Mouse (Mus musculus): ENCODE measurements at regions not wholly inside any gene's neighbourhood (a gene's known extent, or its start where the extent isn't known, plus 50 kb on each side); places are given as distances from the start of the nearest gene placed in this dataset.

- no peak overlapping the region for H3K4me3 ChIP-seq (ENCODE audit: low read depth, low read length)
- no peak for TF ChIP-seq CTCF (IDR thresholded peaks at IDR 0.05)
- no peaks in the 10 kb centered on the region for H3K4me1 ChIP-seq (ENCODE audit: insufficient read depth, low read length)
- no peaks in the 10 kb centered on the region for H3K36me3 ChIP-seq (ENCODE audit: insufficient read depth, low read length)
- no peak for DNase-seq (ENCODE audit: low spot score)
- H3K27ac ChIP-seq (ENCODE audit: low read depth, low read length): no peak overlapping the region
- no peak overlapping the region for H3K9ac ChIP-seq (replicated peaks; ENCODE audit: low read length, poor library complexity, severe bottlenecking)
- H3K9me3 ChIP-seq (ENCODE audit: low read length): no peaks in the 10 kb centered on the region
- 92% methylated on average over 2 of the region's 2 CpGs for WGBS
- H3K27me3 ChIP-seq (ENCODE audit: insufficient read depth, low read length): no peaks in the 10 kb centered on the region
- no peak for ATAC-seq (ENCODE audit: low FRiP score)
- H3K4me2 ChIP-seq (ENCODE audit: low read depth, low read length, poor library complexity, severe bottlenecking): no peak overlapping the region
Observed at GRCm38 (mm10) chr9:30592601-30593000, 165.7 kb downstream of the Snx19 start.

- Histone ChIP-seq H3K9ac (replicated peaks; ENCODE audit: low read length, poor library complexity, severe bottlenecking) (no peak overlapping the region), H3K27me3 (ENCODE audit: insufficient read depth, low read length) (no peaks in the 10 kb centered on the region), H3K4me2 (ENCODE audit: low read depth, low read length, poor library complexity, severe bottlenecking) (no peak overlapping the region), H3K36me3 (ENCODE audit: insufficient read depth, low read length) (no peaks in the 10 kb centered on the region), H3K4me3 (ENCODE audit: low read depth, low read length) (no peak overlapping the region), H3K9me3 (ENCODE audit: low read length) (no peaks in the 10 kb centered on the region), H3K4me1 (ENCODE audit: insufficient read depth, low read length) (no peaks in the 10 kb centered on the region), H3K27ac (ENCODE audit: low read depth, low read length) (no peak overlapping the region)
- no peak for ATAC-seq (ENCODE audit: low FRiP score)
- no peak for DNase-seq (ENCODE audit: low spot score)
- WGBS: 81% methylated on average over 5 of the region's 5 CpGs
- TF ChIP-seq CTCF (IDR thresholded peaks at IDR 0.05): no peak
Observed at GRCm38 (mm10) chr9:30591246-30591645, 164.3 kb downstream of the Snx19 start.

DNA sequence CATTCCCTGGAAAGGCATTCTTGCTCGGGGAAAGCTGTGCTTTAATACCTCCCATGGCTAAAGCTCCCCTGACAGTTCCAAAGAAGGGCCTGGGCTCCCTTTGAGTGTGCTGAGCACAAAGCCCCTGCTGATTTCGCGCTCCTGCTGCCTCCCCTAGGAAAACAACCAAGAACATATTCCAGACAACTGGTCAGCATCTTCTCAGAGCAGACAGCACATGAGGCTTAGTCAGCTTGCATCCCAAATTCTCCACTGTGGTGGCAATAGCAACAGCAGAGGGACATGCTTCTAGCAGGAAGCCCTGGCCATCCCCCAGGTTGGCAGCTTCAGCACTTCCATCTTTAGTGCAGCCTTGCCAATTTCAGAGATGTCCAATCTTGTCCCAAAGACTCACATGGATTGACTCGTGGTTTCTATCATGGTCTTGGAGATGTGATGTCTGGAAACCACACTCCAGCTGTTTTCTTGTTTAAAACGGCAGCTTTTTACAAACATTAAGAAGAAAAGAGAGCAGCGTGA, 163.8 kb downstream of the Snx19 start:
- H3K9ac ChIP-seq (replicated peaks; ENCODE audit: low read length, poor library complexity, severe bottlenecking): no peak overlapping the region
- no peak overlapping the region for H3K4me2 ChIP-seq (ENCODE audit: low read depth, low read length, poor library complexity, severe bottlenecking)
- no peak overlapping the region for H3K4me3 ChIP-seq (ENCODE audit: low read depth, low read length)
- no peaks in the 10 kb centered on the region for H3K4me1 ChIP-seq (ENCODE audit: insufficient read depth, low read length)
- no peaks in the 10 kb centered on the region for H3K9me3 ChIP-seq (ENCODE audit: low read length)
- no peaks in the 10 kb centered on the region for H3K27me3 ChIP-seq (ENCODE audit: insufficient read depth, low read length)
- whole genome bisulfite sequencing: 51% methylated on average over 6 of the region's 6 CpGs
- TF ChIP-seq CTCF (IDR thresholded peaks at IDR 0.05): no peak
- ATAC-seq (ENCODE audit: low FRiP score): no peak
- no peak overlapping the region for H3K27ac ChIP-seq (ENCODE audit: low read depth, low read length)
- H3K36me3 ChIP-seq (ENCODE audit: insufficient read depth, low read length): no peaks in the 10 kb centered on the region
- DNase-seq (ENCODE audit: low spot score): no peak

DNA sequence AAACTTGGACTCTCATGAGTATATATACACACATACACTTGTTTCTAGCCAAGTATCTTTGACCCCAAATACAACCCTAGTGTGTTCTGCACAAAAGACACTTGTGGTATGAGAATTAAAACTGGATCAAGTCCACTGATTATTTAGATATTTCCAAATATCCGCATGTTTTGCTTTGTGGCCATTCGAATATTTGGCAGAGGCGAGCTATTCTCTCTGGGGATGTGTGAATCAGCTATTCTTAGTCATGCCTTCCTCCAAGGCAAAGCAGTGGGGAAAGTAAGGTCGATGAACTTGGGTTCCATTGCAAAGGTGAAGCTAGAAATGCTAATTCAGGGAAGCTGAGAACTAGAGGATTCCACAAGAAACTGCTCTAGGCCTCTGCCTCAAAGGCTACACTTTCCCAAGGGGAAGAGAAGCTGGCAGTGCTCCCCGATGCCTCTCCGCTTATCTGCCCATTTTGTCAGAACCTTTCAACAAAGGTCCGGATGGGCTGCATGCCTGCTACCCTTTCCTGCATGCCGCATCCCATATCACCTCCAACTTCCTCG, 154.4 kb downstream of the Snx19 start:
- 91% methylated on average over 9 of the region's 9 CpGs for WGBS
- Histone ChIP-seq H3K9me3 (ENCODE audit: low read length) (no peaks in the 10 kb centered on the region), H3K4me3 (ENCODE audit: low read depth, low read length) (no peak overlapping the region), H3K4me2 (ENCODE audit: low read depth, low read length, poor library complexity, severe bottlenecking) (no peak overlapping the region), H3K4me1 (ENCODE audit: insufficient read depth, low read length) (no peaks in the 10 kb centered on the region), H3K36me3 (ENCODE audit: insufficient read depth, low read length) (no peaks in the 10 kb centered on the region), H3K27me3 (ENCODE audit: insufficient read depth, low read length) (no peaks in the 10 kb centered on the region), H3K27ac (ENCODE audit: low read depth, low read length) (no peak overlapping the region), H3K9ac (replicated peaks; ENCODE audit: low read length, poor library complexity, severe bottlenecking) (no peak overlapping the region)
- no peak for TF ChIP-seq CTCF (IDR thresholded peaks at IDR 0.05)
- no peak for DNase-seq (ENCODE audit: low spot score)
- ATAC-seq (ENCODE audit: low FRiP score): no peak

GRCm38 (mm10) chr9:30580500-30580899, 153.6 kb downstream of the Snx19 start:
- Histone ChIP-seq H3K27ac (ENCODE audit: low read depth, low read length) (no peak overlapping the region), H3K9me3 (ENCODE audit: low read length) (no peaks in the 10 kb centered on the region), H3K4me2 (ENCODE audit: low read depth, low read length, poor library complexity, severe bottlenecking) (no peak overlapping the region), H3K4me1 (ENCODE audit: insufficient read depth, low read length) (no peaks in the 10 kb centered on the region), H3K9ac (replicated peaks; ENCODE audit: low read length, poor library complexity, severe bottlenecking) (no peak overlapping the region), H3K27me3 (ENCODE audit: insufficient read depth, low read length) (no peaks in the 10 kb centered on the region), H3K4me3 (ENCODE audit: low read depth, low read length) (no peak overlapping the region), H3K36me3 (ENCODE audit: insufficient read depth, low read length) (no peaks in the 10 kb centered on the region)
- 76% methylated on average over 6 of the region's 6 CpGs for WGBS
- DNase-seq (ENCODE audit: low spot score): no peak
- ATAC-seq (ENCODE audit: low FRiP score): no peak
- TF ChIP-seq CTCF (IDR thresholded peaks at IDR 0.05): no peak

- Histone ChIP-seq H3K4me3 (ENCODE audit: low read depth, low read length) (no peak overlapping the region), H3K36me3 (ENCODE audit: insufficient read depth, low read length) (no peaks in the 10 kb centered on the region), H3K9me3 (ENCODE audit: low read length) (no peaks in the 10 kb centered on the region), H3K4me1 (ENCODE audit: insufficient read depth, low read length) (no peaks in the 10 kb centered on the region), H3K9ac (replicated peaks; ENCODE audit: low read length, poor library complexity, severe bottlenecking) (no peak overlapping the region), H3K27ac (ENCODE audit: low read depth, low read length) (no peak overlapping the region), H3K4me2 (ENCODE audit: low read depth, low read length, poor library complexity, severe bottlenecking) (no peak overlapping the region), H3K27me3 (ENCODE audit: insufficient read depth, low read length) (no peaks in the 10 kb centered on the region)
- no peak for TF ChIP-seq CTCF (IDR thresholded peaks at IDR 0.05)
- no peak for ATAC-seq (ENCODE audit: low FRiP score)
- WGBS: 79% methylated on average over 3 of the region's 3 CpGs
- no peak for DNase-seq (ENCODE audit: low spot score)
Observed at GRCm38 (mm10) chr9:30578213-30578612, 151.3 kb downstream of the Snx19 start.
